Mouse (Mus musculus): ENCODE data around the gene Ssrp1. TPM values are rescaled to one million over a fixed set of nuclear protein-coding genes. Genes with fewer than 3 reads are reported as not detected.

The Ssrp1 gene
- polyA plus RNA-seq, 1 experiment from 2014 or later: 352 TPM

DNA sequence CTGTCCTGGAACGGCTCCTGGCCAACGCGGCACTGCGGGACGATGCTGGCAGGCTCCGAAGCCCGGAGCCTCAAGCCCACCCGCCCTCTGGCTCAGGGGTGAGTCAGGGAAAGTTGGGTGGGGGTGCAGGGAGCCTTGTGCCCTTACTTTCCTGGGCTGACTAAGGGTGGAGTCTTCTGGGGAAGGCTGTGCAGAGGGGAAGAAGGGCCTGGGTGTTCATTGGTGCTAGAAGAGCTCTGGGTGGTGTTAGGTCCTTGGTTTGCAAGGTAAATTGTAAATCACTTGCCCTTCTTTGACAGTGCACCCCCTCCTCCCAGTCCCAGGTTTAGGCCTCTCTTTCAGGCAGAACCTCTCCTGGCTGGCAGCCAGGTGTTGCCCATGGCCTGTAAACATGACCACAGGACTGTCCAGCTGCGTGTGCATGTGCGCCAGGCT lies 24.1 kb downstream of the Ssrp1 start:
- no peak for ATAC-seq (ENCODE audit: insufficient read depth)
- Histone ChIP-seq H3K36me3 (ENCODE audit: insufficient read depth) (peaks cover 74% of the 10 kb centered on the region), H3K4me3 (ENCODE audit: low read depth, low read length) (peak overlapping the region; percentile 37), H3K4me2 (peak overlapping the region; percentile 65), H3K27ac (ENCODE audit: low read depth) (peak overlapping the region; percentile 65; the same call in 1 of the 2 replicates), H3K9ac (peak overlapping the region; percentile 48), H3K9me3 (ENCODE audit: low read depth, low read length) (no peaks in the 10 kb centered on the region), H3K27me3 (ENCODE audit: insufficient read depth, low read length) (no peaks in the 10 kb centered on the region), H3K4me1 (ENCODE audit: insufficient read depth) (0 out of 2 replicates have a peak, but pooled peaks cover 5% of the 10 kb centered on the region)
- WGBS: 14% methylated on average over 10 of the region's 10 CpGs
- peak; percentile 15 for DNase-seq
- TF ChIP-seq CTCF (IDR thresholded peaks at IDR 0.05; ENCODE audit: low read depth): no peak

DNA sequence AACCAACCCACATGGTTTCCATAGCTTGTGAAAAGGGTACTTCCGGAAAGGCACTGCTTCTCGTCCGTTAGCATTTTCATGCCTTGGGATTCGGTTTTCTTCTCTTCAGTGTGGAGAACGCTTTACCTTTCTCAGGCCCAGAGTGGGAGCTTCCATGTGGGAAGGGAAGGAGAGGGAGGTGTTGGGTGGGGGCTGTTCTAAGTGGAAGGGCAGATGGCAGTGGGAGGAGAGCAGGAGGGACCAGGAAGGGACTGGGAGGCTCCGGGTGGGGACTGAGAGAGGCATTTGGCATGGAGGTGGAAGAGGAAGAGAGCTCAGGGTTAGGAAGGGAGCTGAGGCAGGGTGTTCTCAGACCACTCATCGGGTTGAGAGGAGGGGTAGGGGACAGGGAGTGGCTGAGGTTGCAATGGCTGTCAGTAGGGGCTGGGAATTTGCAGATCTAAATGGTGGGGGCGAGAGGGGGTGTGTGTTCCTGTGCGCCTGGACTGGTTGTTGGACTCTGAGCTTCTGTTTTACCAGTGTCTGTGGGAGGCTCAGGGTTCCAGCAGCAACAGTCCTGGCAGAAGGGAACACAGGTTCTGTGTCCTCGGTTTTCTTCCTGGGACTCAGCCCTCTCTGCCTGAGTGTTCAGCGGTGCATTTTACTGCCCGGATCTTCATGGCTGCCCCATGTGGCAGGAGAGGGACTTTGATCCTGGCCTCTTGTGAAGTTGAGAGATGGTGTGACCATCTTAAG lies 28.3 kb downstream of the Ssrp1 start:
- 0 out of 2 replicates have a peak, but pooled peaks cover 5% of the 10 kb centered on the region for H3K4me1 ChIP-seq (ENCODE audit: insufficient read depth)
- no peaks in the 10 kb centered on the region for H3K27me3 ChIP-seq (ENCODE audit: insufficient read depth, low read length)
- no peak for TF ChIP-seq CTCF (IDR thresholded peaks at IDR 0.05; ENCODE audit: low read depth)
- H3K4me2 ChIP-seq: no peak overlapping the region
- no peak overlapping the region for H3K4me3 ChIP-seq (ENCODE audit: low read depth, low read length)
- DNase-seq (no peak), ATAC-seq (ENCODE audit: insufficient read depth) (no peak)
- H3K36me3 ChIP-seq (ENCODE audit: insufficient read depth): peaks cover 49% of the 10 kb centered on the region
- H3K9me3 ChIP-seq (ENCODE audit: low read depth, low read length): no peaks in the 10 kb centered on the region
- H3K27ac ChIP-seq (ENCODE audit: low read depth): no peak overlapping the region
- H3K9ac ChIP-seq: no peak overlapping the region
- 78% methylated on average over 12 of the region's 12 CpGs for WGBS

- no peak overlapping the region for H3K9ac ChIP-seq
- no peak for TF ChIP-seq CTCF (IDR thresholded peaks at IDR 0.05; ENCODE audit: low read depth)
- peaks cover 62% of the 10 kb centered on the region for H3K36me3 ChIP-seq (ENCODE audit: insufficient read depth)
- ATAC-seq (ENCODE audit: insufficient read depth): no peak
- H3K27me3 ChIP-seq (ENCODE audit: insufficient read depth, low read length): no peaks in the 10 kb centered on the region
- WGBS: 92% methylated on average over 5 of the region's 5 CpGs
- no peak overlapping the region for H3K27ac ChIP-seq (ENCODE audit: low read depth)
- DNase-seq: no peak
- no peaks in the 10 kb centered on the region for H3K9me3 ChIP-seq (ENCODE audit: low read depth, low read length)
- H3K4me1 ChIP-seq (ENCODE audit: insufficient read depth): no peaks in the 10 kb centered on the region
- H3K4me2 ChIP-seq: no peak overlapping the region
- no peak overlapping the region for H3K4me3 ChIP-seq (ENCODE audit: low read depth, low read length)
Measured at GRCm38 (mm10) chr2:85066937-85067336, 29.9 kb downstream of the Ssrp1 start.

- 58% methylated on average over 10 of the region's 10 CpGs for WGBS
- H3K9me3 ChIP-seq (ENCODE audit: low read depth, low read length): no peaks in the 10 kb centered on the region
- H3K9ac ChIP-seq: no peak overlapping the region
- ATAC-seq (ENCODE audit: insufficient read depth): peak; percentile 46
- no peaks in the 10 kb centered on the region for H3K27me3 ChIP-seq (ENCODE audit: insufficient read depth, low read length)
- no peak overlapping the region for H3K4me3 ChIP-seq (ENCODE audit: low read depth, low read length)
- H3K36me3 ChIP-seq (ENCODE audit: insufficient read depth): peaks cover 60% of the 10 kb centered on the region
- H3K27ac ChIP-seq (ENCODE audit: low read depth): no peak overlapping the region
- no peak overlapping the region for H3K4me2 ChIP-seq
- peak; percentile 28 for DNase-seq
- TF ChIP-seq CTCF (IDR thresholded peaks at IDR 0.05; ENCODE audit: low read depth): no peak
- no peaks in the 10 kb centered on the region for H3K4me1 ChIP-seq (ENCODE audit: insufficient read depth)
Measured at GRCm38 (mm10) chr2:85067903-85068625, 31.0 kb downstream of the Ssrp1 start.

GRCm38 (mm10) chr2:85068626-85069025 lies 31.6 kb downstream of the Ssrp1 start:
- TF ChIP-seq CTCF (IDR thresholded peaks at IDR 0.05; ENCODE audit: low read depth): no peak
- DNase-seq: no peak
- Histone ChIP-seq H3K4me1 (ENCODE audit: insufficient read depth) (no peaks in the 10 kb centered on the region), H3K9ac (no peak overlapping the region), H3K9me3 (ENCODE audit: low read depth, low read length) (no peaks in the 10 kb centered on the region), H3K27ac (ENCODE audit: low read depth) (no peak overlapping the region), H3K36me3 (ENCODE audit: insufficient read depth) (peaks cover 58% of the 10 kb centered on the region), H3K4me2 (no peak overlapping the region), H3K27me3 (ENCODE audit: insufficient read depth, low read length) (no peaks in the 10 kb centered on the region), H3K4me3 (ENCODE audit: low read depth, low read length) (no peak overlapping the region)
- ATAC-seq (ENCODE audit: insufficient read depth): no peak
- 65% methylated on average over 2 of the region's 2 CpGs for WGBS

DNA sequence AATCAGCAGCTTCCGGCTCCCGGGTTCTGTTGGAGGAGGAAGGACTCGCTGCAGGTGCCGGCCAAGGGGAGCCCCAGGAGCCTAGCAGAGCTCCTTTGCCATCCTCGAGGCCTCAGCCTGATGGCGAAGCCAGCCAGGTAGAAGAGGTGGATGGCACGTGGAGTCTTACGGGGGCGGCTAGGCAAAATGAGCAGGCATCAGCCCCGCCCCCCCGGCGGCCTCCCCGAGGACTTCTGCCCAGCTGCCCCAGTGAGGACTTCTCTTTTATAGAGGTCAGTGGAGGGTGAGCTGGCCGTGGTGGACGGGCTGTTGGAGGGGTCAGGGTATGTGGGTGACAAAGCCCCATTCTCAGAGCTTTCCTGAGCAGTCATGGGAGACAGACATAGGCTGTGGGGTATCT lies 33.1 kb downstream of the Ssrp1 start:
- no peak overlapping the region for H3K27ac ChIP-seq (ENCODE audit: low read depth)
- DNase-seq: no peak
- 69% methylated on average over 15 of the region's 15 CpGs for WGBS

GRCm38 (mm10) chr2:85071921-85072320 lies 34.9 kb downstream of the Ssrp1 start:
- no peak for ATAC-seq (ENCODE audit: insufficient read depth)
- WGBS: 81% methylated on average over 5 of the region's 5 CpGs

More for the DNA sequence above, 33.1 kb downstream of the Ssrp1 start:
- Histone ChIP-seq H3K36me3 (ENCODE audit: insufficient read depth) (peaks cover 54% of the 10 kb centered on the region), H3K4me2 (no peak overlapping the region), H3K9ac (no peak overlapping the region), H3K9me3 (ENCODE audit: low read depth, low read length) (no peaks in the 10 kb centered on the region), H3K4me1 (ENCODE audit: insufficient read depth) (no peaks in the 10 kb centered on the region), H3K4me3 (ENCODE audit: low read depth, low read length) (no peak overlapping the region), H3K27me3 (ENCODE audit: insufficient read depth, low read length) (no peaks in the 10 kb centered on the region)
- no peak for ATAC-seq (ENCODE audit: insufficient read depth)
- no peak for TF ChIP-seq CTCF (IDR thresholded peaks at IDR 0.05; ENCODE audit: low read depth)

More at GRCm38 (mm10) chr2:85071921-85072320, 34.9 kb downstream of the Ssrp1 start:
- no peaks in the 10 kb centered on the region for H3K9me3 ChIP-seq (ENCODE audit: low read depth, low read length)
- H3K27me3 ChIP-seq (ENCODE audit: insufficient read depth, low read length): no peaks in the 10 kb centered on the region
- no peak overlapping the region for H3K4me3 ChIP-seq (ENCODE audit: low read depth, low read length)
- TF ChIP-seq CTCF (IDR thresholded peaks at IDR 0.05; ENCODE audit: low read depth): no peak
- no peak overlapping the region for H3K4me2 ChIP-seq
- DNase-seq: no peak
- H3K4me1 ChIP-seq (ENCODE audit: insufficient read depth): no peaks in the 10 kb centered on the region
- H3K9ac ChIP-seq: no peak overlapping the region
- no peak overlapping the region for H3K27ac ChIP-seq (ENCODE audit: low read depth)
- peaks cover 47% of the 10 kb centered on the region for H3K36me3 ChIP-seq (ENCODE audit: insufficient read depth)

All from lung, embryonic 14.5 days (tissue).